Mouse (Mus musculus) T-helper 2 cell (primary cell): ENCODE measurements around the gene Ccl21a.
"Not testable (repeated sequence)": the region's sequence is repeated elsewhere in the genome, so short reads cannot be mapped to it uniquely, and the experiment has no call there.

Experiments
- in situ Hi-C: fragments of 300-600 bp; cut with MboI, MseI; formaldehyde crosslinking; loops from one replicate; pipeline ENCODE4 v1.15.1; 2025; ENCODE audit warnings: high pct_unique_total_duplicates

Gene Ccl21a

GRCm38 (mm10) chr4:42773893-42774292, at the start of gene Ccl21a:
TSS of gene Ccl21a (minus strand) at chr4:42773993.
- in situ Hi-C loops, result not testable (repeated sequence)

- in situ Hi-C loops, result not testable (repeated sequence)
These were observed 17.3 kb downstream of the Ccl21a start, which contains the start of gene Ccl19 for GRCm38 (mm10) chr4:42756477-42756876. TSS of gene Ccl19 (minus strand) at chr4:42756577.

GRCm38 (mm10) chr4:42735245-42735644, 38.5 kb downstream of the Ccl21a start, which contains the start of gene 4930578G10Rik:
TSS of gene 4930578G10Rik (plus strand) at chr4:42735545.
- in situ Hi-C loops, result not testable (repeated sequence)
